Mouse (Mus musculus): ENCODE results near the gene Gm17581.

Gene Gm17581

GRCm38 (mm10) chr2:155751014-155751786 is 15.5 kb upstream of the Gm17581 start, which contains the start of gene Procr:
Gene Procr (plus strand): TSS chr2:155751117.
- H3K36me3 ChIP-seq (ENCODE audit: control insufficient read depth, insufficient read depth, low read length, poor library complexity, severe bottlenecking), result no peaks in the 10 kb centered on the region
- no peaks in the 10 kb centered on the region for H3K27me3 ChIP-seq (ENCODE audit: control insufficient read depth, insufficient read depth, low read length, poor library complexity, severe bottlenecking)
- DNase-seq (ENCODE audit: low read depth, low spot score), result no peak

- DNase-seq (ENCODE audit: low read depth, low spot score), result no peak
- no peaks in the 10 kb centered on the region for H3K27me3 ChIP-seq (ENCODE audit: control insufficient read depth, insufficient read depth, low read length, poor library complexity, severe bottlenecking)
Observed at GRCm38 (mm10) chr2:155749394-155749793, 13.7 kb upstream of the Gm17581 start.

GRCm38 (mm10) chr2:155745487-155745886 is 9.8 kb upstream of the Gm17581 start:
- no peaks in the 10 kb centered on the region for H3K36me3 ChIP-seq (ENCODE audit: control insufficient read depth, insufficient read depth, low read length, poor library complexity, severe bottlenecking)
- DNase-seq (ENCODE audit: low read depth, low spot score), result no peak
- H3K27me3 ChIP-seq (ENCODE audit: control insufficient read depth, insufficient read depth, low read length, poor library complexity, severe bottlenecking), result no peaks in the 10 kb centered on the region

More at GRCm38 (mm10) chr2:155749394-155749793, 13.7 kb upstream of the Gm17581 start:
- no peaks in the 10 kb centered on the region for H3K36me3 ChIP-seq (ENCODE audit: control insufficient read depth, insufficient read depth, low read length, poor library complexity, severe bottlenecking)

- Histone ChIP-seq H3K27me3 (ENCODE audit: control insufficient read depth, insufficient read depth, low read length, poor library complexity, severe bottlenecking) (no peaks in the 10 kb centered on the region), H3K36me3 (ENCODE audit: control insufficient read depth, insufficient read depth, low read length, poor library complexity, severe bottlenecking) (no peaks in the 10 kb centered on the region)
- DNase-seq (ENCODE audit: low read depth, low spot score), result no peak
Observed at GRCm38 (mm10) chr2:155743351-155743750, 7.7 kb upstream of the Gm17581 start.

GRCm38 (mm10) chr2:155742931-155743337 is 7.3 kb upstream of the Gm17581 start:
- no peak for DNase-seq (ENCODE audit: low read depth, low spot score)
- Histone ChIP-seq H3K36me3 (ENCODE audit: control insufficient read depth, insufficient read depth, low read length, poor library complexity, severe bottlenecking) (no peaks in the 10 kb centered on the region), H3K27me3 (ENCODE audit: control insufficient read depth, insufficient read depth, low read length, poor library complexity, severe bottlenecking) (no peaks in the 10 kb centered on the region)

- DNase-seq (ENCODE audit: low read depth, low spot score), result no peak
- Histone ChIP-seq H3K27me3 (ENCODE audit: control insufficient read depth, insufficient read depth, low read length, poor library complexity, severe bottlenecking) (no peaks in the 10 kb centered on the region), H3K36me3 (ENCODE audit: control insufficient read depth, insufficient read depth, low read length, poor library complexity, severe bottlenecking) (no peaks in the 10 kb centered on the region)
Observed at GRCm38 (mm10) chr2:155742211-155742610, 6.5 kb upstream of the Gm17581 start.

GRCm38 (mm10) chr2:155737803-155738202 is 2.1 kb upstream of the Gm17581 start:
- H3K36me3 ChIP-seq (ENCODE audit: control insufficient read depth, insufficient read depth, low read length, poor library complexity, severe bottlenecking), result no peaks in the 10 kb centered on the region
- DNase-seq (ENCODE audit: low read depth, low spot score), result no peak
- no peaks in the 10 kb centered on the region for H3K27me3 ChIP-seq (ENCODE audit: control insufficient read depth, insufficient read depth, low read length, poor library complexity, severe bottlenecking)

GRCm38 (mm10) chr2:155736936-155737335 is 1.3 kb upstream of the Gm17581 start:
- H3K36me3 ChIP-seq (ENCODE audit: control insufficient read depth, insufficient read depth, low read length, poor library complexity, severe bottlenecking), result no peaks in the 10 kb centered on the region
- H3K27me3 ChIP-seq (ENCODE audit: control insufficient read depth, insufficient read depth, low read length, poor library complexity, severe bottlenecking), result no peaks in the 10 kb centered on the region
- no peak for DNase-seq (ENCODE audit: low read depth, low spot score)

- DNase-seq (ENCODE audit: low read depth, low spot score), result no peak
Observed at GRCm38 (mm10) chr2:155735080-155735479, 586 bp downstream of the Gm17581 start.

GRCm38 (mm10) chr2:155729158-155729645 is 6.5 kb downstream of the Gm17581 start, which contains the start of gene Edem2:
Gene Edem2 (minus strand): TSS chr2:155729475.
- H3K27me3 ChIP-seq (ENCODE audit: control insufficient read depth, insufficient read depth, low read length, poor library complexity, severe bottlenecking), result no peaks in the 10 kb centered on the region
- DNase-seq (ENCODE audit: low read depth, low spot score), result peak; percentile 95
- H3K36me3 ChIP-seq (ENCODE audit: control insufficient read depth, insufficient read depth, low read length, poor library complexity, severe bottlenecking), result no peaks in the 10 kb centered on the region

More at GRCm38 (mm10) chr2:155735080-155735479, 586 bp downstream of the Gm17581 start:
- no peaks in the 10 kb centered on the region for H3K27me3 ChIP-seq (ENCODE audit: control insufficient read depth, insufficient read depth, low read length, poor library complexity, severe bottlenecking)
- no peaks in the 10 kb centered on the region for H3K36me3 ChIP-seq (ENCODE audit: control insufficient read depth, insufficient read depth, low read length, poor library complexity, severe bottlenecking)

GRCm38 (mm10) chr2:155728742-155729141 is 6.9 kb downstream of the Gm17581 start:
- no peaks in the 10 kb centered on the region for H3K36me3 ChIP-seq (ENCODE audit: control insufficient read depth, insufficient read depth, low read length, poor library complexity, severe bottlenecking)
- H3K27me3 ChIP-seq (ENCODE audit: control insufficient read depth, insufficient read depth, low read length, poor library complexity, severe bottlenecking), result no peaks in the 10 kb centered on the region
- no peak for DNase-seq (ENCODE audit: low read depth, low spot score)

GRCm38 (mm10) chr2:155727764-155728395 is 7.8 kb downstream of the Gm17581 start:
- DNase-seq (ENCODE audit: low read depth, low spot score), result no peak
- H3K36me3 ChIP-seq (ENCODE audit: control insufficient read depth, insufficient read depth, low read length, poor library complexity, severe bottlenecking), result no peaks in the 10 kb centered on the region
- no peaks in the 10 kb centered on the region for H3K27me3 ChIP-seq (ENCODE audit: control insufficient read depth, insufficient read depth, low read length, poor library complexity, severe bottlenecking)

GRCm38 (mm10) chr2:155726302-155726701 is 9.4 kb downstream of the Gm17581 start:
- no peaks in the 10 kb centered on the region for H3K27me3 ChIP-seq (ENCODE audit: control insufficient read depth, insufficient read depth, low read length, poor library complexity, severe bottlenecking)
- DNase-seq (ENCODE audit: low read depth, low spot score), result no peak
- no peaks in the 10 kb centered on the region for H3K36me3 ChIP-seq (ENCODE audit: control insufficient read depth, insufficient read depth, low read length, poor library complexity, severe bottlenecking)

- Histone ChIP-seq H3K27me3 (ENCODE audit: control insufficient read depth, insufficient read depth, low read length, poor library complexity, severe bottlenecking) (no peaks in the 10 kb centered on the region), H3K36me3 (ENCODE audit: control insufficient read depth, insufficient read depth, low read length, poor library complexity, severe bottlenecking) (no peaks in the 10 kb centered on the region)
- DNase-seq (ENCODE audit: low read depth, low spot score), result no peak
Observed at GRCm38 (mm10) chr2:155724526-155724925, 11.1 kb downstream of the Gm17581 start.

- H3K36me3 ChIP-seq (ENCODE audit: control insufficient read depth, insufficient read depth, low read length, poor library complexity, severe bottlenecking), result no peaks in the 10 kb centered on the region
- H3K27me3 ChIP-seq (ENCODE audit: control insufficient read depth, insufficient read depth, low read length, poor library complexity, severe bottlenecking), result no peaks in the 10 kb centered on the region
- no peak for DNase-seq (ENCODE audit: low read depth, low spot score)
Observed at GRCm38 (mm10) chr2:155724036-155724435, 11.6 kb downstream of the Gm17581 start.

Measured in splenic B cell, adult 2 months (primary cell).